Mouse (Mus musculus) heart, embryonic 15.5 days (tissue): ENCODE measurements around the gene Acat1. TPM values are rescaled to one million over a fixed set of nuclear protein-coding genes. Genes with fewer than 3 reads are reported as not detected.

ENCODE experiments used
- polyA plus RNA-seq: library from polyadenylated mRNA; unstranded; fragments of >200 nt; fragmentation: Nextera tagmentation; extraction: Ambion mirVana; gene quantifications from 2 replicates; pipeline ENCODE4 v1.2.1, GENCODE M21; 2015

Gene Acat1
- polyA plus RNA-seq, 1 experiment from 2014 or later = 222 TPM

Other genes starting within 250 kb of the Acat1 start
- 22.8 and 24.1 TPM in 2 replicates for gene Kdelc2, start 226.4 kb downstream of the Acat1 start, polyA plus RNA-seq
- 0.86 and 1.2 TPM in 2 replicates for gene 4930550C14Rik, start 208.1 kb downstream of the Acat1 start, polyA plus RNA-seq
- 7.3 and 8.6 TPM in 2 replicates for gene Atm, start 73.6 kb downstream of the Acat1 start, polyA plus RNA-seq
- gene Npat, start 73.3 kb downstream of the Acat1 start, polyA plus RNA-seq = 10.7 and 12.1 TPM in 2 replicates
- 25.3 and 28.0 TPM in 2 replicates for gene Cul5, start 59.6 kb upstream of the Acat1 start, polyA plus RNA-seq
- gene Rab39, start 95.8 kb upstream of the Acat1 start, polyA plus RNA-seq = 0.15 and 0.18 TPM in 2 replicates
- gene Slc35f2, start 161.2 kb upstream of the Acat1 start, polyA plus RNA-seq = 0.39 and 1.2 TPM in 2 replicates
- 122 and 142 TPM in 2 replicates for gene Sln, start 239.8 kb upstream of the Acat1 start, polyA plus RNA-seq